Mouse (Mus musculus) CH12.LX (cell line): ENCODE measurements around the gene Cntn2. TPM values are rescaled to one million over a fixed set of nuclear protein-coding genes. Genes with fewer than 3 reads are reported as not detected.

Source experiments
- DNase-seq: peaks from one replicate; pipeline ENCODE4 v3.0.0-alpha.2; 2013; ENCODE audit errors: extremely low read depth
- H3K27ac ChIP-seq: 2 replicates; pipeline ENCODE4 v1.5.1; 2012; ENCODE audit warnings: low read depth, mild to moderate bottlenecking, control low read depth, moderate library complexity; ENCODE audit not compliant: insufficient read depth
- H3K27me3 ChIP-seq: replicated peaks from 2 replicates; pipeline ENCODE3; 2012; ENCODE audit warnings: inconsistent platforms
- H3K36me3 ChIP-seq, 2 experiments: replicated peaks in 1 of 2; 2 replicates each; pipeline versions ENCODE3 to v1.6.1; 2012; ENCODE audit warnings: inconsistent platforms in 1 of 2, low read length in 1 of 2, mild to moderate bottlenecking in 1 of 2, mixed read lengths in 1 of 2, moderate library complexity in 1 of 2; ENCODE audit not compliant: control insufficient read depth in 1 of 2, insufficient read depth in 1 of 2
- H3K4me1 ChIP-seq, 2 experiments: 2 replicates each; pipeline ENCODE4 v1.6.1; 2012; ENCODE audit warnings: inconsistent platforms in 1 of 2, moderate library complexity in 1 of 2; ENCODE audit not compliant: insufficient read depth in 2 of 2, control insufficient read depth in 1 of 2
- H3K4me2 ChIP-seq: 2 replicates; pipeline ENCODE4 v1.6.1; 2012; ENCODE audit warnings: low read depth, mild to moderate bottlenecking, control low read depth; ENCODE audit not compliant: poor library complexity, insufficient read depth, severe bottlenecking
- H3K4me3 ChIP-seq, 3 experiments: fragments of 150-350 bp in 1 of 3; sonication (generic) in 1 of 3; replicated peaks in 1 of 3; 2 replicates each; pipeline versions ENCODE3 to v1.5.1; 2011 to 2012; ENCODE audit warnings: low read depth in 2 of 3, low read length in 2 of 3, mild to moderate bottlenecking in 2 of 3, moderate library complexity in 2 of 3, control low read depth in 1 of 3, improper control_type of control experiment in 1 of 3, inconsistent platforms in 1 of 3, mixed read lengths in 1 of 3; ENCODE audit not compliant: poor library complexity in 1 of 3
- H3K79me2 ChIP-seq: replicated peaks from 2 replicates; pipeline ENCODE4 v1.6.1; 2012; ENCODE audit warnings: mild to moderate bottlenecking, moderate library complexity; ENCODE audit not compliant: control insufficient read depth, poor library complexity, insufficient read depth, severe bottlenecking; ENCODE audit errors: extremely low read depth
- H3K9ac ChIP-seq: 2 replicates; pipeline ENCODE4 v1.6.1; 2012; ENCODE audit warnings: low read depth, mild to moderate bottlenecking, control low read depth, moderate library complexity; ENCODE audit not compliant: insufficient read depth
- H3K9me3 ChIP-seq: replicated peaks from 2 replicates; pipeline ENCODE3; 2012; ENCODE audit warnings: low read length, inconsistent platforms, mixed read lengths
- BHLHE40 ChIP-seq: IDR thresholded peaks from 2 replicates; pipeline ENCODE4 v1.6.1; 2011; ENCODE audit warnings: mild to moderate bottlenecking, low read depth, low read length, improper control_type of control experiment
- CTCF ChIP-seq, 2 experiments: IDR thresholded peaks in 1 of 2; conservative IDR thresholded peaks in 1 of 2; 2 replicates each; pipeline ENCODE4 v1.5.1; 2011 to 2012; ENCODE audit warnings: low read depth in 2 of 2, low read length in 2 of 2, improper control_type of control experiment in 1 of 2, inconsistent platforms in 1 of 2, mild to moderate bottlenecking in 1 of 2, moderate library complexity in 1 of 2
- ELF1 ChIP-seq: IDR thresholded peaks from 2 replicates; pipeline ENCODE4 v1.6.1; 2014; ENCODE audit warnings: low read depth, mild to moderate bottlenecking, inconsistent platforms, low read length, improper control_type of control experiment
- EP300 ChIP-seq: IDR thresholded peaks from 2 replicates; pipeline ENCODE4 v1.6.1; 2011; ENCODE audit warnings: low read length, improper control_type of control experiment
- ETS1 ChIP-seq: conservative IDR thresholded peaks from 2 replicates; pipeline ENCODE4 v1.6.1; 2012; ENCODE audit warnings: low read depth, mild to moderate bottlenecking, inconsistent platforms, low read length, improper control_type of control experiment, moderate library complexity
- HCFC1 ChIP-seq: IDR thresholded peaks from 2 replicates; pipeline ENCODE4 v1.6.1; 2012; ENCODE audit warnings: low read depth, mild to moderate bottlenecking, inconsistent platforms, low read length, improper control_type of control experiment
- IRF4 ChIP-seq: IDR thresholded peaks from 2 replicates; pipeline ENCODE4 v1.6.1; 2014; ENCODE audit warnings: low read depth, mild to moderate bottlenecking, inconsistent platforms, low read length, improper control_type of control experiment
- MAFK ChIP-seq: IDR thresholded peaks from 2 replicates; pipeline ENCODE4 v1.6.1; 2011; ENCODE audit warnings: low read length, improper control_type of control experiment; ENCODE audit not compliant: insufficient replicate concordance
- MAX ChIP-seq: IDR thresholded peaks from 2 replicates; pipeline ENCODE4 v1.6.1; 2011; ENCODE audit warnings: low read length, improper control_type of control experiment
- MAZ ChIP-seq: IDR thresholded peaks from 2 replicates; pipeline ENCODE4 v1.6.1; 2012; ENCODE audit warnings: low read depth, mild to moderate bottlenecking, inconsistent platforms, low read length, improper control_type of control experiment, moderate library complexity
- MEF2A ChIP-seq: IDR thresholded peaks from 2 replicates; pipeline ENCODE4 v1.6.1; 2014; ENCODE audit warnings: low read depth, mild to moderate bottlenecking, inconsistent platforms, low read length, improper control_type of control experiment, borderline replicate concordance
- MXI1 ChIP-seq: IDR thresholded peaks from 2 replicates; pipeline ENCODE4 v1.6.1; 2011; ENCODE audit warnings: mild to moderate bottlenecking, low read depth, low read length, improper control_type of control experiment
- MYC ChIP-seq: IDR thresholded peaks from 2 replicates; pipeline ENCODE4 v1.6.1; 2011; ENCODE audit warnings: low read depth, mild to moderate bottlenecking, improper control_type of control experiment, low read length
- NELFE ChIP-seq: IDR thresholded peaks from 2 replicates; pipeline ENCODE4 v1.6.1; 2011; ENCODE audit warnings: low read depth, low read length, improper control_type of control experiment
- POLR2AphosphoS2 ChIP-seq: IDR thresholded peaks from 2 replicates; pipeline ENCODE4 v1.6.1; 2011; ENCODE audit warnings: low read depth, low read length, improper control_type of control experiment
- SIN3A ChIP-seq: IDR thresholded peaks from 2 replicates; pipeline ENCODE4 v1.6.1; 2012; ENCODE audit warnings: low read length, improper control_type of control experiment, inconsistent platforms
- SMC3 ChIP-seq: IDR thresholded peaks from 2 replicates; pipeline ENCODE4 v1.6.1; 2011; ENCODE audit warnings: low read depth, low read length, improper control_type of control experiment
- TBP ChIP-seq: conservative IDR thresholded peaks from 2 replicates; pipeline ENCODE4 v1.6.1; 2011; ENCODE audit warnings: low read depth, low read length, improper control_type of control experiment
- UBTF ChIP-seq: IDR thresholded peaks from 2 replicates; pipeline ENCODE4 v1.6.1; 2012; ENCODE audit warnings: low read depth, mild to moderate bottlenecking, inconsistent platforms, low read length, improper control_type of control experiment, moderate library complexity
- USF1 ChIP-seq: IDR thresholded peaks from 2 replicates; pipeline ENCODE4 v1.6.1; 2014; ENCODE audit warnings: low read depth, mild to moderate bottlenecking, inconsistent platforms, low read length, improper control_type of control experiment
- USF2 ChIP-seq: conservative IDR thresholded peaks from 2 replicates; pipeline ENCODE4 v1.6.1; 2011; ENCODE audit warnings: low read depth, low read length, improper control_type of control experiment
- ZKSCAN1 ChIP-seq: IDR thresholded peaks from 2 replicates; pipeline ENCODE4 v1.6.1; 2012; ENCODE audit warnings: low read depth, inconsistent platforms, low read length, improper control_type of control experiment, borderline replicate concordance
- ZMIZ1 ChIP-seq: IDR thresholded peaks from 2 replicates; pipeline ENCODE4 v1.6.1; 2012; ENCODE audit warnings: low read depth, mild to moderate bottlenecking, inconsistent platforms, low read length, improper control_type of control experiment
- dilution Hi-C: fragments of 300-500 bp; cut with MboI; formaldehyde crosslinking; loops from 2 replicates; pipeline ENCODE4 v1.14.3; 2020; ENCODE audit warnings: low sequenced_read_pairs; ENCODE audit not compliant: extremely low pct_unique_long_range_greater_than_20kb, extremely low pct_ligation_motif_present
- in situ Hi-C: fragments of 300-500 bp; cut with MboI; formaldehyde crosslinking; loops from 3 replicates; pipeline ENCODE4 v1.14.3; 2019; ENCODE audit warnings: low sequenced_read_pairs, low pct_ligation_motif_present, low pct_unique_long_range_greater_than_20kb, mixed read lengths
- polyA plus RNA-seq: library from polyadenylated mRNA; unstranded; fragments of >175 nt; gene quantifications from 2 replicates; pipeline ENCODE4 v1.2.1, GENCODE M21; 2012; ENCODE audit warnings: low read depth; ENCODE audit not compliant: insufficient read length
- total RNA-seq, 2 experiments: library from RNA; depleted of rRNA; stranded (reverse); fragments of 300-350 nt in 1 of 2; fragments of >200 nt in 1 of 2; gene quantifications; 2 replicates each; pipeline ENCODE4 v1.2.3; 2012 to 2014

Gene Cntn2
- total and polyA plus RNA-seq, 3 experiments = 0.04 to 0.05 (median 0.04) TPM

DNA sequence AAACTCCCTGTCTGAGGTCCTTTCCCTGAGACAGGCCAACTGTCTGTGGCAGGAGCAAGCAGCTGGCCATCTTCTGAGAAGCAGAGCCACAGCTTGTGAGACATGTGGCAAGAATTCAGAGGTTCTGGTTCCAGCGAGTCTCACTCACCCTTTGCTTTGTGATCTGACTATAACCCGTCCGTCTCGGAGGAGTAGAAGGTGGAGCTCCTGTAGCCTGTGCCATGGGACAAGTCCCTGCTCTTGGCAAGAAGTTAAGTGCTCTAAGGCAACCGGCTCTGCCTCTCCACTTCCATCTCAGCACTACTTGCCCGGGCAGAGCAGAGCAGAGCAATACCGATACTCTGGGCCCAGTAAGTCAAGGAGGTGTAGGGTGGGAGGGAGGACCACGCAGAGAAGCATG lies 27.9 kb upstream of the Cntn2 start:
- TF ChIP-seq MAZ (no peak), CTCF (conservative IDR thresholded peaks at IDR 0.05 in 1 of 2, IDR thresholded peaks at IDR 0.05 in 1 of 2; ENCODE audit: low read depth in 2 of 2, low read length in 2 of 2) (no peak), ELF1 (no peak), MAX (no peak), UBTF (no peak), ZKSCAN1 (no peak)
- Histone ChIP-seq H3K79me2 (no peaks in the 10 kb centered on the region), H3K4me3 (no peak overlapping the region), H3K36me3 (no peaks in the 10 kb centered on the region), H3K4me2 (no peak overlapping the region), H3K4me1 (no peaks in the 10 kb centered on the region), H3K27me3 (peaks cover 79% of the 10 kb centered on the region), H3K9me3 (no peaks in the 10 kb centered on the region), H3K27ac (no peak overlapping the region), H3K9ac (no peak overlapping the region)
- DNase-seq = no peak
- in situ Hi-C loops = no loop called here
- dilution Hi-C loops = no loop called here

GRCm38 (mm10) chr1:132570068-132570780 lies 27.2 kb upstream of the Cntn2 start:
- DNase-seq = no peak
- H3K9me3 ChIP-seq = no peaks in the 10 kb centered on the region
- no peak overlapping the region for H3K27ac ChIP-seq
- no peaks in the 10 kb centered on the region for H3K4me1 ChIP-seq
- dilution Hi-C loops = no loop called here
- H3K4me3 ChIP-seq = no peak overlapping the region
- H3K4me2 ChIP-seq = no peak overlapping the region
- in situ Hi-C loops = no loop called here
- H3K79me2 ChIP-seq = no peaks in the 10 kb centered on the region
- H3K36me3 ChIP-seq = no peaks in the 10 kb centered on the region
- peaks cover 79% of the 10 kb centered on the region for H3K27me3 ChIP-seq
- H3K9ac ChIP-seq = no peak overlapping the region
- TF ChIP-seq ZMIZ1 (no peak), ELF1 (no peak), USF1 (no peak), POLR2AphosphoS2 (no peak), HCFC1 (no peak), ZKSCAN1 (no peak), MYC (no peak), SMC3 (no peak)
- TF ChIP-seq, all 38 proteins: peak for 0

DNA sequence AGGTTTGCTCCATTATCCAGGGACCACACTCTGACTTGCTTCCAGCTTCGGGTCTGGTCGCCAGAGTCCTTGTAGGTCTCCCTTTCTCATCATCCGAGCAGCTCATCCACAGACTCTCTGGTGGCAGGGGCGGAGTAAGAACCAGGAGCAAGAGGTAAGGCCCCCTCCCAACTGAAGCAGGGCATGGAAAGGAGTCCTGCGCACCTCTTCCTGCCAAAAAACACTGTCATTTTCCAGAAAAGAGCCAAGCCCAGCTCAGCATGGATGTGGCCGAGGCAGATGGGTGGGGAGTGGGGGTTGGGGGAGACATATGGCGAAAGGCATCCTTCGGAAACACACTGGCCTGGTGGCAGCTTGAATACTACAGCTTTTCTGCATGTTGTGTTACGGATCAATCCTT lies 26.5 kb upstream of the Cntn2 start:
- H3K9me3 ChIP-seq = no peaks in the 10 kb centered on the region
- no peak overlapping the region for H3K4me2 ChIP-seq
- dilution Hi-C loops = no loop called here
- TF ChIP-seq MEF2A (no peak), TBP (no peak), SIN3A (no peak), BHLHE40 (no peak), MAX (no peak), MAZ (no peak), MAFK (no peak), HCFC1 (no peak), ETS1 (no peak), MXI1 (no peak), USF2 (no peak), ELF1 (no peak), NELFE (no peak), ZKSCAN1 (no peak), IRF4 (no peak), EP300 (no peak)
- H3K27ac ChIP-seq = no peak overlapping the region
- no peaks in the 10 kb centered on the region for H3K79me2 ChIP-seq
- in situ Hi-C loops = no loop called here
- no peak overlapping the region for H3K4me3 ChIP-seq
- no peak overlapping the region for H3K9ac ChIP-seq
- H3K4me1 ChIP-seq = no peaks in the 10 kb centered on the region
- peaks cover 78% of the 10 kb centered on the region for H3K27me3 ChIP-seq
- DNase-seq = no peak
- H3K36me3 ChIP-seq = no peaks in the 10 kb centered on the region
